Mouse (Mus musculus) neural tube, embryonic 12.5 days (tissue): ENCODE measurements around the gene Gm20903. TPM values are rescaled to one million over a fixed set of nuclear protein-coding genes. Genes with fewer than 3 reads are reported as not detected.
"Not testable (repeated sequence)": the region's sequence is repeated elsewhere in the genome, so short reads cannot be mapped to it uniquely, and the experiment has no call there.

ENCODE experiments used
- ATAC-seq: fragments of 200-750 bp; cut with Nextera tagmentation; 2 replicates; pipeline ENCODE4 v1.8.0; 2017; ENCODE audit warnings: low read depth, mild to moderate bottlenecking, moderate TSS enrichment, moderate library complexity; ENCODE audit not compliant: low FRiP score
- H3K27ac ChIP-seq: fragments of 300-500 bp; sonication (generic); 2 replicates; pipeline ENCODE4 v1.5.1; 2016
- H3K27me3 ChIP-seq: fragments of 300-500 bp; sonication (generic); replicated peaks from 2 replicates; pipeline ENCODE4 v1.6.1; 2016; ENCODE audit warnings: mild to moderate bottlenecking
- H3K36me3 ChIP-seq: fragments of 300-500 bp; sonication (generic); 2 replicates; pipeline ENCODE4 v1.6.1; 2016; ENCODE audit warnings: mild to moderate bottlenecking
- H3K4me1 ChIP-seq: fragments of 300-500 bp; sonication (generic); 2 replicates; pipeline ENCODE4 v1.6.1; 2016
- H3K4me2 ChIP-seq: fragments of 300-500 bp; sonication (generic); replicated peaks from 2 replicates; pipeline ENCODE4 v1.6.1; 2016; ENCODE audit warnings: mild to moderate bottlenecking
- H3K4me3 ChIP-seq: fragments of 300-500 bp; sonication (generic); 2 replicates; pipeline ENCODE4 v1.5.1; 2016
- H3K9ac ChIP-seq: fragments of 300-500 bp; sonication (generic); 2 replicates; pipeline ENCODE4 v1.6.1; 2016; ENCODE audit warnings: mild to moderate bottlenecking
- H3K9me3 ChIP-seq: fragments of 300-500 bp; sonication (generic); 2 replicates; pipeline ENCODE4 v1.6.1; 2016; ENCODE audit warnings: mild to moderate bottlenecking
- WGBS: fragments of 180-500 bp; shearing (Covaris S2); methylation state at CpG from one replicate; pipeline ENCODE4 v1.1.7; 2016; 5-methylcytosine and 5-hydroxymethylcytosine counted together
- polyA plus RNA-seq: library from polyadenylated mRNA; unstranded; fragments of >200 nt; fragmentation: Nextera tagmentation; extraction: Ambion mirVana; gene quantifications from 2 replicates; pipeline ENCODE4 v1.2.1, GENCODE M21; 2016

The Gm20903 gene
- polyA plus RNA-seq: not detected in 2 replicates

GRCm38 (mm10) chrY:73669015-73669414 is at the start of gene Gm20903:
TSS of gene Gm20903 (plus strand) at chrY:73669315.
- not testable (repeated sequence) for H3K27me3 ChIP-seq
- no CpG with 5 or more reads among the region's 6 CpGs for WGBS

More at GRCm38 (mm10) chrY:73669015-73669414, at the start of gene Gm20903:
- not testable (repeated sequence) for H3K9me3 ChIP-seq, H3K27ac ChIP-seq, H3K9ac ChIP-seq, H3K4me2 ChIP-seq, H3K4me3 ChIP-seq, H3K36me3 ChIP-seq, H3K4me1 ChIP-seq, ATAC-seq
